Mouse (Mus musculus): Measurements from ENCODE around the gene 3110082I17Rik. TPM values are rescaled to one million over a fixed set of nuclear protein-coding genes. Genes with fewer than 3 reads are reported as not detected.

Gene 3110082I17Rik
- polyA plus RNA-seq, 1 experiment from 2014 or later, result 69.4 TPM

DNA sequence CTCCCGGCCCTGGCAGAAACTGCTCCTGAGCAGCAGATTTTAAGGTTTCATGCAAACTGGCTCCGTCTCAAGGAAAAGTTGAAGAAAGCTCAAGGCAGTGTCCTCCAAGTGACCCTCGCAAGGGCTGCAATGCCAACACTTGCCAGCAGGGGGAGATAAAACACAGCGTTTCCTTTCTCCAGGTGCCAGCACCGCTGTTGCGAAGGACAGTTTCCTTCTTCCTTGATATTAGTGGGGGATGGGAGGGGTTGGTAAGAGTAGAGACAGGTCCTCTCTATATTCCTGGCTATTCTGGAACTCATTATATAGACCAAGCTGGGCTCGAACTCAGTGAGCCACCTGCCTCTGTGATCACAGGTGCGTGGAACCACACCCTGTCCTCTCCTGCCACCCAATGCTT is 128.6 kb downstream of the 3110082I17Rik start:
- Histone ChIP-seq H3K36me3 (replicated peaks) (peaks cover 23% of the 10 kb centered on the region), H3K4me3 (no peak overlapping the region), H3K27me3 (ENCODE audit: poor library complexity, severe bottlenecking) (peaks cover 27% of the 10 kb centered on the region), H3K4me1 (no peaks in the 10 kb centered on the region), H3K27ac (no peak overlapping the region), H3K9me3 (no peaks in the 10 kb centered on the region)
- WGBS, result 24% methylated on average over 8 of the region's 8 CpGs
- peak; percentile 78 for DNase-seq (ENCODE audit: extremely low spot score, low spot score)

DNA sequence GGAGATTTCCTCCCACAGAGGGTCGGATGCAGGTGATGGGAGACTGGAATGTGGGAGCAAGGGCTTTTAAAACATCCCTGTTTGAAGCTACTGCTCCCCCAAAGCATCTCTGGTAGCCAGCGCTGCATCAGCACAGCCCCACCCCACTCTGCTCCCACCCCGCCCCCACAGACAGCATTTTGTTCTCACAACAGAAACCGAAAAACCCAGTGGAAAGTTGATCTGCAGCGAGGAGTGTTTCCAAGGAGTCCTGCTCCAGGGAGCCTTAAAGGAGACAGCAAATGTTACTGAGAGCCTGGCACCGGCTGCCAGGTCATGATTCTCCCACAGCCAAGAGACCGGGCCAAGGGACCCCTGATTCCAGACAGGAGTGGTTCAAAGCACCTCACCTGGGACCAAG is 129.6 kb downstream of the 3110082I17Rik start:
- no peak for DNase-seq (ENCODE audit: extremely low spot score, low spot score)
- Histone ChIP-seq H3K36me3 (replicated peaks) (peaks cover 13% of the 10 kb centered on the region), H3K27me3 (ENCODE audit: poor library complexity, severe bottlenecking) (peaks cover 37% of the 10 kb centered on the region), H3K9me3 (no peaks in the 10 kb centered on the region), H3K27ac (no peak overlapping the region), H3K4me1 (peaks cover 2% of the 10 kb centered on the region; the same call in 1 of the 2 replicates), H3K4me3 (no peak overlapping the region)
- 83% methylated on average over 7 of the region's 7 CpGs for WGBS

DNA sequence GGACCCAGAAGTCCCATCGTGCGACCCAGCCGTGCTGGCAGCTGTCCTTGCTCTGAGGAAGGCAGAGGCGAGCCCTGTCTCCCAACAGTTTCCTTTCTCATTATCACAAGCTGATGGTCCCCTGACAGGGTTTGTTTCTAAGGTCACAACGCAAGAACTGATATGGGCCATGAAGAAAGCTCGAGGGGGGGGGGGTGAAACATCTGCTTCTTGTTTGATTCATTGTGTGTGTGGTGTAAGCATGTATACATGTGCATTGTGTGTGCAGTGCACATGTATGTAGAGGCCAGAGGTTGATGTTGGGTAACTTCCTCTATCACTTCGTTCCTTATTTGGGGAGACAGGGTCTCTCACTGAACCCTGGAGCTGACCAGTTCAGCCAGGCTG is 132.7 kb downstream of the 3110082I17Rik start:
- peaks cover 25% of the 10 kb centered on the region for H3K4me1 ChIP-seq
- no peak overlapping the region for H3K27ac ChIP-seq
- WGBS, result 76% methylated on average over 7 of the region's 7 CpGs
- no peak overlapping the region for H3K4me3 ChIP-seq
- no peaks in the 10 kb centered on the region for H3K9me3 ChIP-seq
- peaks cover 68% of the 10 kb centered on the region for H3K27me3 ChIP-seq (ENCODE audit: poor library complexity, severe bottlenecking)
- no peaks in the 10 kb centered on the region for H3K36me3 ChIP-seq (replicated peaks)
- DNase-seq (ENCODE audit: extremely low spot score, low spot score), result no peak

DNA sequence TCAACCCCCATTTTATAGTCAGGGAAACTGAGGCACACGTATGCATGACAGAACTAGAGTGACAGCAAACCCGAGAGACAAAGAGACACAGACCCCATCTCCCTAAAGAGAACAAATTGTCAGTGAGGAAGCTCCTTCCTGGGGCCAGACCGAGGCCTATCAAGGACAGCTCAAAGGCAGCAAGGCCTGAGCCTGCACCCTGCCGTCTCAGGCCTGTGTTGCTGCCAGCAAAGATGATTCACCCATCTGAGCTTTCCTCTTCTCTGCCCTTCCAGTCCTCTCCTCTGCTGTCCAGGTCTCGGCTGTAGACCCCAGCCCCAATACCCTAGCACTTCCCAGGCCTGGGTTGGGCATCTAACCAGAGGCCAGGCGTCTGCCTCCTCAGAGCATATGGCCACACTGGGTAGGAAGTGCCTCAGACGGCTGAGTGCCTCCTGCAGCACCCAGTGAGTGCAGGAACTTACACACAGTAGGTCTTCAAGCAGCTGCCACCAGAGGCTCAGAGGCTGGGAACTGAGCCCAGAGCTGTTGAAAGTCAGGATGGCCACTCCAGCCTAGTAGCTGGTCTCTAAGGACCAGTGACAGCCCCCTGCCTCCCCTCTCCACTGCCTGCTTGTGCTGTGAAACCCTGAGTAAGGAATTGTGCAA is 133.2 kb downstream of the 3110082I17Rik start:
- peaks cover 27% of the 10 kb centered on the region for H3K4me1 ChIP-seq
- WGBS, result 71% methylated on average over 7 of the region's 7 CpGs
- H3K27me3 ChIP-seq (ENCODE audit: poor library complexity, severe bottlenecking), result peaks cover 73% of the 10 kb centered on the region
- no peak overlapping the region for H3K4me3 ChIP-seq
- H3K27ac ChIP-seq, result no peak overlapping the region
- H3K9me3 ChIP-seq, result no peaks in the 10 kb centered on the region
- no peaks in the 10 kb centered on the region for H3K36me3 ChIP-seq (replicated peaks)
- no peak for DNase-seq (ENCODE audit: extremely low spot score, low spot score)

DNA sequence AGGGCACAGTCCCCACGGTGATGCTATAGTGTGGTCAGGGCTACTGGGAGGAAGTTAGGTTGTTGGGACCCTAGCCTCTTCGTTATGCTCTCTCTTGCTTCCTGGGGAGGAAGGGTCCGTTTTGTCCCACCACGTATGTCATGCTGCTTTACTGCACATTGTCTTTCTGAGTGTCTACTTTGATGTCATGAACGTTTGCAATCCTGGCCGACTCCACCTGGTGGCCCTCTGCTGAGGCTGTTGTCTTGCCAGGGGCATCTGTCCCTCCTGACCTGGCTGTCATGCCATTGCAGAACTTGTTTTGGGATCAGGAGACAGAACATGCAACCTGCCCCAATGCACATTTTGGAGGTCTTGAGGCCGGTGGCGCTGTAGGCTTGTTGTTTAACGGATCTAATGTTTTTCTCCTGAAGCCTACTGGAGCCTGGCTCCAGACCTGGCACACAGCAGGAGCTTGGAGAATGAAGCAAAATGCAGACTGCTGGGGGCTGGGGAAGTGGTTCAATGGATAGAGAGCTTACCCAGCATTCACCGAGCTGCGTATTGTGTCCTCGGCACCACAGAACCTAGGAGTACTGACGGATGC is 134.1 kb downstream of the 3110082I17Rik start:
- Histone ChIP-seq H3K4me1 (peaks cover 27% of the 10 kb centered on the region), H3K4me3 (no peak overlapping the region), H3K9me3 (no peaks in the 10 kb centered on the region), H3K27ac (no peak overlapping the region), H3K36me3 (replicated peaks) (no peaks in the 10 kb centered on the region), H3K27me3 (ENCODE audit: poor library complexity, severe bottlenecking) (peaks cover 69% of the 10 kb centered on the region)
- 68% methylated on average over 13 of the region's 13 CpGs for WGBS
- no peak for DNase-seq (ENCODE audit: extremely low spot score, low spot score)

DNA sequence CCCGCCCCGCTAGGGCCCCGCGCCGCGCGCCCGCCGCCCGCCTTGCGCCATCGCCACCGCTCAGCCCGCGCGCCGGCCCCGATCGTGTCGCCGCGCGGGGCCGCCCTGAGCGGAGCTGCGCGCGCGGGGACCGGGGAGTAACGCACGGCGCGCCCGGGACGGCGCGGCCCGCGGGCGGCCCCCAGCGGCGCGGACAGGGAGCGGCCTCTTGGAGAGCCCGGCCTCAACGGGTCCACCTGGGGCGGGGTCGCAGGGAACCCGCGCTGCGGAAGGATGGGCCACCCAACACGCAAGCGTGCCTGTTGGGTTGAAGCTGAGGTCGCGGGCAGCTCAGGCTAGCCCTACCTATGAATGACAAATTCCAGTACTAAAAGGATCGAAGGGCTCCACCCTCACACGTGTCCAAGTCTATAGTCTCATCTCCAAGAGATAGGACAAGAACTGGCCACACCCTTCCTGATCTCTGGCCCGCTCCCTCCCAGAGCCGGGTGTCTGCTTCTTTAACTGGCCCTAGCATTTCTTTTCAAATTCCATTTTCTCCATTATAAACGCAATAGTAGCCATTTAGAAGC is 134.8 kb downstream of the 3110082I17Rik start, which contains the start of gene Adap1:
Gene Adap1 (minus strand): TSS at position 228 of the 572 bp plus-strand sequence.
- peak within 1 kb of the TSS; percentile 71 for H3K27ac ChIP-seq
- WGBS, result 3% methylated on average over 61 of the region's 61 CpGs
- peaks cover 27% of the 10 kb centered on the region for H3K4me1 ChIP-seq
- peak within 1 kb of the TSS; percentile 76 for H3K4me3 ChIP-seq
- H3K36me3 ChIP-seq (replicated peaks), result no peaks in the 10 kb centered on the region
- no peaks in the 10 kb centered on the region for H3K9me3 ChIP-seq
- DNase-seq (ENCODE audit: extremely low spot score, low spot score), result peak; percentile 38
- peaks cover 66% of the 10 kb centered on the region for H3K27me3 ChIP-seq (ENCODE audit: poor library complexity, severe bottlenecking)

DNA sequence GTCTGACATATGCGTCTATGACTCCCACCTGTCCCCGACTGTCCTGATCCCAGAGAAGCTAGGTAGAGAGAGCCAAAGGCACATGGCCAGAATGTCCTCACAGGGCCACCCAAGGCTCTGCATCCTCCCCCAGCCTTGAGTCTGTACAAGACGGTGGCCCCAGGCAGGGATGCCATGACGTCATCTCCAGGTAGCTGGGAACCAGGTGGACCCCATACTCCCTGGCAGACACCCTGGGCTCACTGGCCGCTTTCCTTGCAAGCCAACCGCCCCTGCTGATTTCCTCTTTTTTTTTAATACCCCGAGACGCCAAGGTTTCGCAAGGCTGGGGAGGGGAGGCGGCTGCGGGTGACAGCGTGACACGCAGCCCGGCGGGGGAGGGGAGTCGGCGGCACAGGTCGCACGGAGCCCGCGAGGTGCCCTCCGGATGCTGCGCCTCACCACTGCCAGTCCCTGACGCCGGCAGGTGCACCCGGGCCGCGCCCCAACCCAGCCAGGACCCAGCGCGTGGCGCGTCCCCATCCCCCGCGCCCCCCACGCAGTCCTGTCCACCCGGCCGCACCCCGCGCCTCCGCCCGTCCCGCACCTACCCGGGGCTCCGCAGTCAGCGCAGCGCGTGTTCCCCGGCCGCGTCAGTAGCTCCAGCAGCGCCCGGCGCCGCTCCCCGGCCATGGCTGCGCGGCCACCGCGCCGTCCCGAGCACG is 135.5 kb downstream of the 3110082I17Rik start:
- Histone ChIP-seq H3K27me3 (ENCODE audit: poor library complexity, severe bottlenecking) (peaks cover 66% of the 10 kb centered on the region), H3K4me3 (peak overlapping the region; percentile 76), H3K27ac (peak overlapping the region; percentile 71), H3K4me1 (peaks cover 27% of the 10 kb centered on the region), H3K36me3 (replicated peaks) (no peaks in the 10 kb centered on the region), H3K9me3 (no peaks in the 10 kb centered on the region)
- no peak for DNase-seq (ENCODE audit: extremely low spot score, low spot score)
- 2% methylated on average over 58 of the region's 62 CpGs for WGBS

DNA sequence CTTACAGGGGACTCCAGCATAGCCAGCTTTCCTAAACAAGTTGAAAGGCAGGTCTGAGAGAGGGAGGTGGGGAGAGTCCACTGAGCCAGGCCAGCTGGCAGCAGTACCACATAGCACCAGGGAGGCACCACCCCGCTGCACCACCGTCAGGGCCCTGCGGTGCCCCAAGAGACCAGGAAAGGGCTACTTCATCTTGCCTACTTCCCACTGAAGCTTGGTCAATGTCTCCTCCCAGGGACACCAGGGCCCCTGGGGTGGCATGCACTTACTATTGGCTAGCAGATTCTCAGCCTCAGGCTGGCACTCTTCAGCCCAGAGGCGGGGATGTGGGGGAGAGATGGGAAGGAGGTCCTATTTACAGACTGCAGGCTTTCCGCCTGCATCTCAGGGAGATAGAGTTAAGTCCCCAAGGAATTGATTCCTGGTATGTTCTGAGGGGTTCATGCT is 136.3 kb downstream of the 3110082I17Rik start:
- Histone ChIP-seq H3K36me3 (replicated peaks) (no peaks in the 10 kb centered on the region), H3K4me1 (peaks cover 27% of the 10 kb centered on the region), H3K27me3 (ENCODE audit: poor library complexity, severe bottlenecking) (peaks cover 59% of the 10 kb centered on the region), H3K9me3 (no peaks in the 10 kb centered on the region), H3K4me3 (peak overlapping the region; percentile 76; the same call in 1 of the 2 replicates), H3K27ac (no peak overlapping the region)
- no peak for DNase-seq (ENCODE audit: extremely low spot score, low spot score)
- WGBS, result 66% methylated on average over 5 of the region's 5 CpGs

DNA sequence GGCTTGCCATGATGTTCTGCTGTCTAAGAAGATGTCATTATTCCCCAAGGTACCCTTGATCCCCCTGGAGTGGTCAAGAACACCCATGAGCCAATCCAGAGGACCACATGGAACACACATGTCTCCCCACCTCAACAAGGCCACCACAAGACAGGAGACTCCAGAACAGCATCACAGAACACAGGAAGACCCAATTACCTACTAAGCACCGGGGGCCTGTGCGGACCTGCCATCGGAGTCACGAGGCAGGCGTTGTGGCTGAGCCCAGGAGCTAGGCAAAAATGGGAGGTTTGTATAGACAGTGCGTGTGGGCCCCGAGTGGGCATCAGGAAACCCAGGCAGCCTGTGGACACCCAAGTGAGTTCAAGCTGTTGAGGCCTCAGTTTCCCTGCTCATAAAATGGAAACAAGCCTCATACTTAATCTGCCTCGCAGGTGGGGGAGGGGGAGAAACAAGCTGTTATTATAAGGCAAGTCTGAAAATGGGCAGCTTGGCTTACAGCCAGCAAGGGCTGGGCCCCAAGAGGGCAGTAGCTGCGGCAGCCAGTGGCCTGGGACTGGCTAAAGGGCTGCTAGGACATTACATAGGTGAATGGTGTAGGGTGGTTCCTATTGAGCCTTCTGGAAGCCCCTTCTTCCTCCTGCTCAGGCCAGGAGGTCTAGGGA is 136.9 kb downstream of the 3110082I17Rik start:
- no peak overlapping the region for H3K27ac ChIP-seq
- no peaks in the 10 kb centered on the region for H3K36me3 ChIP-seq (replicated peaks)
- H3K27me3 ChIP-seq (ENCODE audit: poor library complexity, severe bottlenecking), result peaks cover 59% of the 10 kb centered on the region
- 86% methylated on average over 9 of the region's 9 CpGs for WGBS
- no peak for DNase-seq (ENCODE audit: extremely low spot score, low spot score)
- no peaks in the 10 kb centered on the region for H3K9me3 ChIP-seq
- H3K4me3 ChIP-seq, result no peak overlapping the region
- peaks cover 27% of the 10 kb centered on the region for H3K4me1 ChIP-seq

DNA sequence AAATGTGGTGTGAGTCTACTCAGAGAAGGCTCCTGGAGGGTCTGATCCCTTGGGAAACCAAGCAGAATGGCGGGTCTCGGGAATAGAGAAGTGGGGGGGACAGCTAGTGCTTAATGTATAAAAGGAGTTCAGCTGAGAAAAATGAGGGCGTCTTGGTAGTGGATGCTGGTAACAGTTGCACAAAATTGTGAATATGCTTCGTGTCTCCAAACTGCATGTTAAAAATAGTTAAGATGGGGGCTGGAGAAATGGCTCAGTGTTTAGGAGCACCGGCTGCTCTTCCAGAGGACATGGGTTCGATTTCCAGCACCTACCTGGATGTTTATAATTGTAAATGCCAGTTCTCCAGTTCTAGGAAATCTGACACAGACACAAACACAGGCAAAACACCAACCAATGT is 139.0 kb downstream of the 3110082I17Rik start:
- no peak for DNase-seq (ENCODE audit: extremely low spot score, low spot score)
- 88% methylated on average over 6 of the region's 6 CpGs for WGBS
- Histone ChIP-seq H3K36me3 (replicated peaks) (no peaks in the 10 kb centered on the region), H3K27me3 (ENCODE audit: poor library complexity, severe bottlenecking) (peaks cover 46% of the 10 kb centered on the region), H3K27ac (no peak overlapping the region), H3K4me1 (peaks cover 27% of the 10 kb centered on the region), H3K4me3 (no peak overlapping the region), H3K9me3 (no peaks in the 10 kb centered on the region)

DNA sequence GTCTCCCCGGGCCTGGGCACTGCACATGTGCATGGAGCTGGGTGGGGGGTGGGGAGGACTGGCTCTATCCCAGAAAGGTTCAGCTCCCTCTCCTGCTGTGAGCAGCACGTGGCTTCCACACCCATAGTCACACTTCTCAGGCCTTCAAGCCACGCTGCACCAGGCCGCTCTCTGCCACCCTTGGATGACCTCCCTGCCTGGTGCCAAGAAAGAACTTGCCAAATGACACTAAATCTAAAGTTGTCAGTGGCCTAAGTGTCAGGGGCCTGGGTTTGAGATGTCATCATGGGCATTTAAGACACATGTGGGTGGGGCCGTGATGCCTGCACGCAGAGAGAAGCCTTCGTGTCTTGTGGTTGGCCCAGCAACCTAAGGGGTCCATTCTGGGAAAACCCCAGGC is 139.9 kb downstream of the 3110082I17Rik start:
- no peak overlapping the region for H3K4me3 ChIP-seq
- no peak for DNase-seq (ENCODE audit: extremely low spot score, low spot score)
- H3K27me3 ChIP-seq (ENCODE audit: poor library complexity, severe bottlenecking), result peaks cover 36% of the 10 kb centered on the region
- no peak overlapping the region for H3K27ac ChIP-seq
- no peaks in the 10 kb centered on the region for H3K9me3 ChIP-seq
- peaks cover 21% of the 10 kb centered on the region for H3K4me1 ChIP-seq
- H3K36me3 ChIP-seq (replicated peaks), result no peaks in the 10 kb centered on the region
- WGBS, result 84% methylated on average over 7 of the region's 7 CpGs

DNA sequence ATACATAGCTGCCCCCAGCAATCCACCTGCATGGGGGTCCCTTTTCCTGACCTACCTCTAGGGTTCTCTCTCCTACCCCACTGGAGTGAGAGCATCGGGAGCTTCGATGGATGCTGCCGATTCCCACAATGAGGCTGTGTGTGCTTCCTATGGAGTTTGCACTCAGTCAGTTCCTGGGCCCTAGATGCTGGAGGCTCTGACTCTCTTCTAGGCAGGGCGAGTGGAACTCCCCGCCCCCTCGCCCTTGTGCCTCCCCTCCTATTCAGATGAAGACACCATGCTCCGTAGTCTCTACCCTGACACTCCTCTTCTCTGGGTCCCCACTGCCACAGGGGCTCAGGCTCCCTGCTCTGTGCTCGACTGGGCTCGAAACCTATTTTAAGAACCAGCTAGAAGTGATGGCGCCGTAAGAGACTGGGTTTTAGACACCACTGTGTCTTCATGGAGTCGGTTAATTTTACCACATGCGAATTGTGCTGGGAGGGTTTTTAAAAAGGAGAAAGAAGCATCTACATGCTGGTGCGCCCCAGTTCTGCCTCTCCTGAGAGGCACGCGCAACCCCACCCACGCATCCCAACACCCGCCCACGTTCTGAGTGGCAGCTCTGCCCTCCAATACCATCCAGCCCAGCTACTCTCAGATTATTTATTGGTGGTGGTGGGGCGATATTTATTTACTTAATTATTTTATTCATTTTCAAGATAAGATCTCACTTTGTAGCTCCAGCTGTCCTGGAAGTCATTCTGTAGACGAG is 142.4 kb downstream of the 3110082I17Rik start:
- Histone ChIP-seq H3K36me3 (replicated peaks) (no peaks in the 10 kb centered on the region), H3K9me3 (no peaks in the 10 kb centered on the region), H3K4me1 (peaks cover 3% of the 10 kb centered on the region; the same call in 1 of the 2 replicates), H3K27me3 (ENCODE audit: poor library complexity, severe bottlenecking) (peaks cover 12% of the 10 kb centered on the region), H3K27ac (no peak overlapping the region), H3K4me3 (no peak overlapping the region)
- DNase-seq (ENCODE audit: extremely low spot score, low spot score), result no peak
- WGBS, result 71% methylated on average over 21 of the region's 21 CpGs
